In the genomic region with DNA sequence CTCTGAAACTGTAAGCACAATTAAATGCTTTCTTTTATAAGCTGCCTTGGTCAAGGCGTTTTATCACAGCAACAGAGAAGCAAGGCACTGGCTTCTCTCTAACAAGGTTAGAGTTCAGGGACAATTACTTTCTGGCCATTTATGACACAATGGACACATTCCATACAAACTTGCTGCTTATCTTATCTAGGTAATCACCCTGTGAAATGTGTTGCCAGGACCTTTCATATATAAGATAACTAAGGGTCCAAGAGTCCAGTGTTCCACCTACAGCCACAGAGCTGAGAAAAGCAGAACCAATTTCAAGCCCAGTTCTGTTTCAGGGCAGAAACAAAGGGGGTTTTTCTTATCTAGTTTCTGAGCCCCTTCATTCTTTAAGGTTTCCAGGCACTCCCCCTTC, we compare ENCODE assay signal across 21 mouse cellular contexts. TPM values are rescaled to one million over a fixed set of nuclear protein-coding genes. Genes with fewer than 3 reads are reported as not detected.
"Had no signal": no experiment of that assay in that cellular context is flagged by ENCODE, and none has a peak within 500 bp of the region (broad histone marks: within the 10 kb centered on the region; RNA-seq: fewer than 3 reads in every experiment).

No protein-coding gene starts in this region.

- H3K4me1 ChIP-seq: midbrain, embryonic 10.5 days; midbrain, embryonic 13.5 days; neural tube, embryonic 13.5 days had no signal

- H3K36me3 ChIP-seq: kidney, embryonic 15.5 days; limb, embryonic 12.5 days; limb, embryonic 15.5 days; midbrain, embryonic 10.5 days; midbrain, embryonic 13.5 days; neural tube, embryonic 13.5 days had no signal

- H3K27ac ChIP-seq: kidney, embryonic 15.5 days; limb, embryonic 12.5 days; limb, embryonic 15.5 days; liver, embryonic 14.5 days; midbrain, embryonic 10.5 days; midbrain, embryonic 13.5 days; neural tube, embryonic 13.5 days had no signal

- H3K9ac ChIP-seq: kidney, embryonic 15.5 days; limb, embryonic 12.5 days; limb, embryonic 15.5 days; liver, embryonic 14.5 days; liver, postnatal 0 days; midbrain, embryonic 13.5 days; neural tube, embryonic 13.5 days had no signal

- H3K27me3 ChIP-seq: limb, embryonic 12.5 days; limb, embryonic 15.5 days; megakaryocyte, embryonic 14.5 days; midbrain, embryonic 13.5 days; neural tube, embryonic 13.5 days had no signal

- H3K9me3 ChIP-seq: kidney, embryonic 15.5 days; limb, embryonic 15.5 days; midbrain, embryonic 10.5 days; neural tube, embryonic 13.5 days had no signal

- H3K4me2 ChIP-seq: kidney, embryonic 15.5 days; limb, embryonic 12.5 days; limb, embryonic 15.5 days; liver, embryonic 11.5 days; midbrain, embryonic 13.5 days; neural tube, embryonic 13.5 days had no signal

- H3K4me3 ChIP-seq: kidney, embryonic 15.5 days; limb, embryonic 12.5 days; limb, embryonic 15.5 days; megakaryocyte, embryonic 14.5 days; midbrain, embryonic 10.5 days; midbrain, embryonic 13.5 days; myocyte; neural tube, embryonic 13.5 days had no signal

- DNase-seq: kidney, postnatal 4 days; left cerebral cortex, postnatal 4 days; liver, postnatal 0 days; retina, postnatal 1 day; right cerebral cortex, postnatal 25 days; thymus, adult 18-20 months; thymus, postnatal 36 days had no signal

- ATAC-seq: liver, postnatal 0 days; midbrain, embryonic 13.5 days; midbrain, embryonic 16.5 days had no signal

RNA-seq across cellular contexts. Expression of a gene that starts 46.1 kb away (rescaled TPM):
- polyA plus RNA-seq: kidney, embryonic 15.5 days; limb, embryonic 12.5 days; limb, embryonic 15.5 days; liver, embryonic 11.5 days; liver, embryonic 14.5 days; liver, postnatal 0 days; midbrain, embryonic 10.5 days; midbrain, embryonic 13.5 days; midbrain, embryonic 16.5 days; myocyte; neural tube, embryonic 13.5 days; spleen, adult 2 months; stomach, embryonic 16.5 days; testis, adult 2 months had no signal
